Mouse (Mus musculus): ENCODE data around the gene Cpa1.

Gene Cpa1

DNA sequence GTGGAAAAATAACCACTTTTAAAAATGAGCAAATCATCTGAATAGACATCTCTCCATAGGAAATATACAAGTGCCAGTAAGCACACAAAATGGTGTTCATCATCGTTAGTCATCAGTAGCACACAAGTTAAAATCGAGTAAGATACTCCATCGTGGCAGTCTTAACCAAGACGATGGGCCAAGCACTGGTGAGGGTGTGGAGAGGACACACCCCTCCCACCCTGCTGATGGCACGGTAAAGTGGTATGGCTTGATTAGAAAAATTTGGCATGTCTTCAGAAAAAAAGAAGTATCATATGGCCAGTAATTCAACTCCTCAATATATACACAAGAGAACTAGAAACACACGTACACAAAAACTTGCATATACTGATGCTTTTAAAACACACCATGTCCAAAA lies 37.5 kb downstream of the Cpa1 start:
- TF ChIP-seq GATA4 (IDR thresholded peaks at IDR 0.05; ENCODE audit: insufficient replicate concordance, low read length), result no peak

DNA sequence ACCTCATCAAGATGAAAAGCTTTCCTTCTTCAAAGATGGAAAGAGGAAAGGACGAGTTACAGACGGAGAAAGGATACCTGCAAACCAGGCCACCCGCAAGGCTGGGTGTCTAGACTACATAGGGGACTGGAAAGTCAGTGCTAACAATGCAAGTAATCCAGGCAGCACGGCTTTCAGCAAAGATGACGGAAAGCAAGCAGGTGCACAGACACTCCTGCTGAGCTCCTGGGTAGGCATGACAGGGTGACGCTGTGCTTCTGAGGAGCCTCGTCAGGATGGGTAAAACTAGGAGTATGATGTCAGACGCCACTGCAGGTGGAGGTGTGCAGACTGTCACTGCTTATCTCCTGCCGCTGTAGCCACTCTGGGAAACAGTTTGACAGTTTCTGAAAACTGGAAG lies 38.6 kb downstream of the Cpa1 start:
- TF ChIP-seq GATA4 (IDR thresholded peaks at IDR 0.05; ENCODE audit: insufficient replicate concordance, low read length), result no peak

DNA sequence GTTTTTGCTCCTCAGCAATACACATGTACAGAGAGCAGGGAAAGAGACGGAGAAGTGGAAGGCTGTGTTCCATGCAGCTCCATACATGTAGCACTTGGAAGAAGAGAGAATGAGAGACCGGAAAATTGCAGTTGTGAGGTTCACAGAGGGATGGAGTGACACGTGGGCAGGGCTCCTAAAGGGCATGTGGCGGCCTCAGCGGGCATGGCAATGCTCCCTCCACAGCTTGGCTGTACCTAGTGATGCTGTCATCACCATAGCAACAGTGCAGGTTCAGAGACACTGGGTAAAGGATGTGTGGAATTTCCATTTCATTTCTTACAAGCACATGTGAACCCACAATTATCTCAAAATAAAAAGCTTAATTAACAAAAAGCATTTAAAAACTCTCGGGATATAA lies 39.5 kb downstream of the Cpa1 start:
- no peak for TF ChIP-seq GATA4 (IDR thresholded peaks at IDR 0.05; ENCODE audit: insufficient replicate concordance, low read length)

DNA sequence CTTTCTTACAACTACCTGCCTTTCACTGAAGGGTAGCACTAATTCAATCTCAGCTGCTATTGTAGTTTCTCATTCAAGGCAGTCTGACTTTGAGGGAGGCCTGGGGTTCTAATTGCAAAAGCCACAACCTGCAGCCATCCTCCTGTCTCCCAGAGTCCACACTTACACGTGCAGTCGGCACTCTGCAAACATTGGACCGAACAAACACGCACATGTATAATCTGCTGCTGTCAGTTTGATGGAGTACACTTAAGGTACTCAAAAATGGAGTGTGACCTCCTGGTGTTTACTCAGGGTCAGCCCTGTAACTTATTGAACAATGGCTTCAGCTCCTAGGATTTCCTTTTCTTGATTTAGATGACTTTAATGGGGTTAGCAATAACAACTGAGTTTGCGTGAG lies 40.5 kb downstream of the Cpa1 start:
- no peak for TF ChIP-seq GATA4 (IDR thresholded peaks at IDR 0.05; ENCODE audit: insufficient replicate concordance, low read length)

DNA sequence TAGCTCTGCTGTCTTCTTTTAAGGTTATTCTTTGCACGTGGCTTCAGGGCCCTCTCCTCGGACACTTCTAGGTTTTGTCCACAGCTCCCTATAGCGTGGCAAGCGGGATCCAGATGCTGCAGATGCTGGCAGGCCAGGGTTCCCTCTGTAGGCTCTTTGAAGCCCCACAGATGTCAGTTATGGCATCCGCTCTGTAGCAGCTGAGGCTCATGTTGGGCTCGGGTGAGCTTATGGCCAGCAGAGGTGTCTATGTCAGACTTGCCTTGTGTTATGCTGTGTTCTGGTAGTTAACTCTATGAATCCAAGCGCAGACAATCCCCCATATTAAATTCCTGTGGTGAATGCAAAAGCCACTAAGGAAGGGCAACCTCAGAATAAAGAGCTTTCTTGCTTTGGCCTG lies 41.4 kb downstream of the Cpa1 start:
- no peak for TF ChIP-seq GATA4 (IDR thresholded peaks at IDR 0.05; ENCODE audit: insufficient replicate concordance, low read length)

DNA sequence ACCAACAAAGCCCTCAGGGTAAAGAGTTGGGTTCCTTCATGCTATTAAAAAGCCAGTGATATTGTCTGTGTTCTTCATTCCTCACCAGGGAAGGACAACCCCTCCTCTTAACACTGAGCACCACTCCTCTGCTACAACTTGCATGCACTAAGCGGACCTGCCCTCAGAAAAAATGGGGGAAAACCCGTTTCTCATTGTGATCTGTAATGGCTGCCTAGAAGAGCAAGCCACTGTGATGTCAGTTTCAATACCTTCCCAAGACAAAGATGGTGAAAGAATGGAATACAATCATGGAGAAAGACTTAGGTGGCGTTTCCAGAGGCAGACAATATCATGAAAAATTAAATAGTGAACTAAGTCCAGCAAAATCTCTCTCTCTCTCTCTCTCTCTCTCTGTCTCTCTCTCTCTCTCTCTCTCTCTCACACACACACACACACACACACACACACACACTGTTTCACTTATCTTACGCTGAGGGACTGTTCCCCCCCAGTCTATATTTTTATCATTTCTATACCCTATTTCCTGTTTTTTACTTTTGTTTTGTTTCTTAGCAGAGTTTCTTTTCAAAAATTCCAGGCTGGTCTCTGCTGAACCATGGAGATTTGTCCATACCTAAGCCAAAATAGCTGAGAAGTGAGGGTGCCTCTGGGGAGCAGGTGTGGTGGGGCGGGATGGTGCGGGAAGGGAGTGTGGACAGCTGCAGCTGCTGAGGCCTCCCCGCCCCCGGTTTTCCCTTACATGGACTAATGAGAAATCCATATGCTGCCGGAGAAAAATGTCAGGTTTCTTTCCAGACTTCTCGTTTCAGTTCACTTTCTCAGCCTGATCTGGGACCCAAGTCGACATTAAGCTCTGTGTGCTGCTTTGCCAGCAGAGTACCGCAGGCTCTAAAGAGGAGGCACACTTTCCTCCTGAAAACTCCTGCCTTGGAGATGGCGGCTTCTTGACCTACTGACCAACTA lies 43.2 kb downstream of the Cpa1 start:
- TF ChIP-seq GATA4 (IDR thresholded peaks at IDR 0.05; ENCODE audit: insufficient replicate concordance, low read length), result no peak

DNA sequence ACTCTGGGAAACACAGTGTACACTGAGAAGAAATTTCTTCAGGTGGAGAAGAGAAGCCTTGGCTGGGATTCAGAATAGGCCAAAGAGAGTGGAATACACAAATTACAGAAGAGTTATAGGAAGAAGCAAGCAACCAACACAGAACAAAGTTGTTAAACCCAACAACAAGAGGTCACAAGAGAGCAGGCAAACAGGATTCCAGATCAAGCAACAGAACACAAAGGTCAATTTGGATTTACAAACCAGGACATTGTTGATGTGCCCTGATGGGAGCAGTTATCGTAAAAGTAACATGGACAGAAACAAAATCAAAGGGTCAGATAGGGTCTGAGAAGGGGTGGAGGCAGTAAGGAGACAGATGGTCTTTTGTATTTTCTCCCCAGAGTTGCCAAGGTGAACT lies 45.6 kb downstream of the Cpa1 start:
- TF ChIP-seq GATA4 (IDR thresholded peaks at IDR 0.05; ENCODE audit: insufficient replicate concordance, low read length), result no peak

DNA sequence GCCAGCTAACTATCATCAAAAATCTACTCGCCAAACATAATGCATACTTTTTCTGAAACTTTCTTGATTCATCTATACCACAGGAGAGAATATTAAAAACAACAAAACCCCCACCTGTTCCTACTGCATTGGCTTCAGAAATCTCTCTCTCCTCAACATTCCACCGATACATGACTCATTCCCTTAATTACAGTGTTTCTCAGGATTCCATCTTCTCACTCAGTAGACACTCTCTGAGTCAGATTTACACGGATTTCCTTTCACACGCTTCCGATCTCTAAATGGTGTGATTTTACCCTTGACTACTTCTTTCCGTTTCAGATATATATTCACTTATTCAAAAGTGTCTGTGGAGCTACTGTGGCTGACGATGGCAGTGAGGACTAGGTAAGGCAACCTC lies 48.2 kb downstream of the Cpa1 start:
- TF ChIP-seq GATA4 (IDR thresholded peaks at IDR 0.05; ENCODE audit: insufficient replicate concordance, low read length), result no peak

DNA sequence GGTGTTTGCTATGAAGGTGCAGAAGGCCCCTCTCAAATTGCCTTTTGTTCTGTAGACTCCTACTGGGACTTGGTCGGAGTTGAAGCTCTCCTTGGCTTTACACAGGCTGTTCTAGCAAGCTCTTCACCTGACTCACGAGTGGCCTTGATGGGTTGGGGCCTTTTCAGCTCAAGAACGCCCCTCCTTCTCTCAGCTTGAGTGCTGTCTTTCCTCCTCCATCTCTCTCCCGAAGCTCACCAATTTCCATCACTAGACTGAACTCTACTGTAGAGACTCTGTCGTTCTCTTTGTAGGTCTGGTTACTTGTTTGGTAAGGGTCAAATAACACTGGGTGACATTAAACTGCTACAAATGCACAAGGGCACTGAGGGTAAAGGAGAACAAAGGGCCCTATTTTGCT lies 53.8 kb downstream of the Cpa1 start:
- no peak for TF ChIP-seq GATA4 (IDR thresholded peaks at IDR 0.05; ENCODE audit: insufficient replicate concordance, low read length)

DNA sequence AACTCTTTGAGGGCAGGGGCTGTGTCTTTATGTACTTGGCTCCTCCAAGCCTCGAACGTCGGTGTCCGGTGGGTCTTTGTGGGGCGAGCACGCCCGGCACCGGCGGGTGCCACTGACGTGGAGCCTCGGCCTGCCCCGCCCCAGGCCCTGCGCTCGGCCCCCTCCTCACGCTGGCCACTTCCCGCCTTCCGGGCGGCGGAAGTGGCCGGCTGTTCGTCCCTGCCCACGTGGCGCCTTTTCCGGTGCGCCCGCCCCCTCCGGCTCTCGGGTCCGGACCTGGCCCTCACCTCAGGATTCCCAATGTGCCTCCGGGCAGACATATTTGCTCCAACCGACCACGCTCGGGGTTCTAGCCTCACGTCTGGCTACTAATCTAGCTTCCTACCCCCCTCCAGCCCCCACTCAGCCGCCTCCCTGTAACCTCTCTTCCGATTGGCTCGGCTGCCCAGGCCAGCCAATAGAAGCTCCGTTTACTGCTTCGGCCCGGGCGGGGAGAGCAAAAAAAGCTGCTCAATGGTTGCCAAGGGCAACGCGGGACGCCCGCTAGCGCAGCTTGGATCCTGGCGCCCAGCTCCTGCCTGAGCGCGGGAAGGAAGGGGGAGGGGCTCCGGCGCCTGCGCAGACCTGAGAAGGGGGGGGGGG lies 54.5 kb downstream of the Cpa1 start, which contains the start of gene Cep41:
Cep41 (minus strand) TSS at position 400 of the 642 bp plus-strand sequence.
- peak; percentile 59; the same call in 1 of the 2 replicates for TF ChIP-seq GATA4 (IDR thresholded peaks at IDR 0.05; ENCODE audit: insufficient replicate concordance, low read length)

DNA sequence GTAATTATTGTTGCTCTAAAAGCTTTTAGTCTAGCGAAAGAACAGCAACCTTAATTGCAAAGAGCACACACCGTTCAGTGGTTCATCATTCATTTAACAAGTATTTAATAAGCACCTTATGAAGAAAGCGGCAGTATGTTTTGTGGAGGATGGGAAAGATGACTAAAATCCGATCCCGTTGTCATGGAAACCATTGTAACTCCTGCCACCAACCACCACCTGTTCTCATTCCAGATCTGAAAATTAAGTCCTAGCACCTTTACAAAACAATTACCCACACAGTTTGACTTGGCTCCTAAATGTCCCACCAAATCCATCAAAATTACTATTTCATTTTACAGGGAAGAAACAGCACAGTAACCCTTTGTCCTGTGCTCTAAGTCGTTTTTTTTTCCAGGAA lies 55.2 kb downstream of the Cpa1 start:
- TF ChIP-seq GATA4 (IDR thresholded peaks at IDR 0.05; ENCODE audit: insufficient replicate concordance, low read length), result no peak

Data from liver, adult (tissue).